Mouse (Mus musculus): ENCODE measurements around the gene Syce3. TPM values are rescaled to one million over a fixed set of nuclear protein-coding genes. Genes with fewer than 3 reads are reported as not detected.
"Not testable (repeated sequence)": the region's sequence is repeated elsewhere in the genome, so short reads cannot be mapped to it uniquely, and the experiment has no call there.

The Syce3 gene
- not detected for total RNA-seq (2021)
- long read RNA-seq = 0 reads

DNA sequence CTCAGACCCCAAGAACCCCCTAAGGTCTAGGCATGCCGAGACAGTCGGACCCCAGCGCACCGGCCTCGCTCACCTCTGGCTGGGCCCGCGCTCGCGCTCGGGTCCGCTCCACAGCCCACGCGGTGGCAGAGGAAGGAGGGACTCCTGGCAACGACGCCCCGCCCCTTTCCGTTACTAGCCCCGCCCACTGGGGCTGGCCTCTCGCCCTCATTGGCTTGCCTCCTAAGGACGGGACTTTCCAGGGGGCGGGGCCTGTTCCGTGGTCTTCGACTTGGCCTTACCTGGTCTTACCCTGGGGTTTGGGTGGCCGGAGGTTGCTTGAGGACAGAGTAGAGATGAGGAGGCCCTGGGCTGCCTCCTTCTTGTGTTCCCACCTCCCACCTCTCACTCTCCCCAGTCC lies at the start of gene Syce3:
Syce3 (minus strand) TSS at position 386 of the 400 bp plus-strand sequence.
- no peak for DNase-seq (ENCODE audit: low spot score in 2 of 2)

DNA sequence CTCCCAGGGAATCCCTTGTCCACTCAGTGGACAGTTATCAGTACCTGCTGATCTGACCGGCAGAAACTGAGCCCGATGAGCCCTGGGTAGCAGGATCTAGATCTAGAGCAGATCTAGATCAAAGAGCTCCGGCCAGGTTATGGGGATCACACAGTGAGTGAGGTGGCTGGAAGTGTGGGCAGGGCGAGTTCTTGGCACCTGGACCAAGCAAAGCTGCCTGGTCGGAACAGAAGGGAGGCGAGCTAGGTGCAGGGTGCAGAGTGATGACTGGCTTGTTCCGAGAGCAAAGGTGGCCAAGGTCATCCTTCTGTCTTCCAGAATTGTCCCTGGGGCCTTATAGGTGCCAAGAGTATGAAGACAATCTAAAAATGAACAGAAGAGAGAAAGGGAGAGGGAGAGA lies 49.5 kb upstream of the Syce3 start:
- no peak for DNase-seq (ENCODE audit: low spot score in 2 of 2)

DNA sequence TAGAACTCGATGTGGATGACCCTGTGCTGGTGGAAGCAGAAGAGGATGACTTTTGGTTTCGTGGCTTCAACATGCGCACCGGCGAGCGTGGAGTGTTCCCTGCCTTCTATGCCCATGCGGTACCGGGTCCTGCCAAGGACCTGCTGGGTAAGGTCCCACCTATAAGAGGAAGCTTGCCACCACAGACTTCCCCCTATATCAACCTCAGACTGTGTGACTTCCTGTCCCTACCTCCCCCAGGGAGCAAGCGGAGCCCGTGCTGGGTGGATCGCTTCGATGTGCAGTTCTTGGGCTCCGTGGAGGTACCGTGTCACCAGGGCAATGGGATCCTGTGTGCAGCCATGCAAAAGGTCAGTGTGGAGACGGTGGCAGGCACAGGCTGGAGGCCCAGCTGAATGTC lies 48.6 kb upstream of the Syce3 start:
- no peak for DNase-seq (ENCODE audit: low spot score in 2 of 2)

DNA sequence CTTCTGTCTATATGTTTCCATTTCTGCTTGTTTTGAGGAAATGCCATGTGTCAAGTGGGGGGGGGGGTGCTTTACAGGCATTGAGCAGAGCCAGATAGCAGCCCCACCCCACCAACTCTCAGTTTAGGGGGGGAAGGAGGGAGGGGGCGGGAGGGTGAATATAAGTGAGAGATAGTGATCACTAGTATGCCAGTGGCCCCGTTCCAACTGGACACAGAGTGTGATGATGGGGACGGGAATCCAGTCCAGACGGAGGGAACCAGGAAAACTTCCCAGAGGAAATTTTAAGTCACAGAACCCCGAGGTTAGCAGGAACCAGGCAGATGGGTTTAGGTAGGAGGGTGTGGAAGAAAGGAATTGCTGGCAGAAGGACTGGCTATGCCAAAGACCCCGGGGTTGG lies 45.3 kb upstream of the Syce3 start:
- no peak for DNase-seq (ENCODE audit: low spot score in 2 of 2)

GRCm38 (mm10) chr15:89454857-89455256 lies 44.6 kb upstream of the Syce3 start:
- DNase-seq (ENCODE audit: low spot score in 2 of 2) = no peak

DNA sequence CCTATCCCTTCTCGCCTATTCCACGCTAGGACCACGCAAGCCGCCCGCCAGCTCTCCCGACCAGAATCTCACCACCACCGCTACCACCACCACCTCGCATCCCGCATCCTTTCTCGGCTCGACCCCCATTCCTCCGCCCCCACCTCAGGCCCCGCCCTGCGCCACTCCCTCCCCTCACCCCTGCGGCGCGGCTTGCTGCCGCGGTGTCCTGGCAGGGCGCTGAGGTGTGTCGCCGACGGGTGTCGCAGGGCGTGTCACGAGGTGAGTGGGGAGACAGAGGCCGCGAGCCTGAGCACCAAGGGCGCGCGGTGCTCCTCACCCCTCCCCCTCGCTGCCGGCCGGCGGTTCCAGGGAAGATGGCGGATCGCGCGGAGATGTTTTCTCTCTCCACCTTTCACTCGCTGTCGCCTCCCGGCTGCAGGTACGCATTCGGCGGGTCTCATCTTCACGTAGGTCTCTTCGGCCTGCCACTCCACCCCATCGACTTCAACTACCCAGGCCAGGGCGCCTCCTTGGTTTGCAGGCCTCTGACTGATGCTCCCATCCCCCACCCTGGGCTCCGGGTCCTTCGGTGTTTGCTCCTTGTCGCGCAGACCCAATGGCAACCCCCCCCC lies 43.7 kb upstream of the Syce3 start, which contains the start of gene Mapk8ip2:
Mapk8ip2 (plus strand) TSS at position 49 of the 614 bp plus-strand sequence.
- DNase-seq (ENCODE audit: low spot score in 2 of 2) = peak; percentile 70 to 71

DNA sequence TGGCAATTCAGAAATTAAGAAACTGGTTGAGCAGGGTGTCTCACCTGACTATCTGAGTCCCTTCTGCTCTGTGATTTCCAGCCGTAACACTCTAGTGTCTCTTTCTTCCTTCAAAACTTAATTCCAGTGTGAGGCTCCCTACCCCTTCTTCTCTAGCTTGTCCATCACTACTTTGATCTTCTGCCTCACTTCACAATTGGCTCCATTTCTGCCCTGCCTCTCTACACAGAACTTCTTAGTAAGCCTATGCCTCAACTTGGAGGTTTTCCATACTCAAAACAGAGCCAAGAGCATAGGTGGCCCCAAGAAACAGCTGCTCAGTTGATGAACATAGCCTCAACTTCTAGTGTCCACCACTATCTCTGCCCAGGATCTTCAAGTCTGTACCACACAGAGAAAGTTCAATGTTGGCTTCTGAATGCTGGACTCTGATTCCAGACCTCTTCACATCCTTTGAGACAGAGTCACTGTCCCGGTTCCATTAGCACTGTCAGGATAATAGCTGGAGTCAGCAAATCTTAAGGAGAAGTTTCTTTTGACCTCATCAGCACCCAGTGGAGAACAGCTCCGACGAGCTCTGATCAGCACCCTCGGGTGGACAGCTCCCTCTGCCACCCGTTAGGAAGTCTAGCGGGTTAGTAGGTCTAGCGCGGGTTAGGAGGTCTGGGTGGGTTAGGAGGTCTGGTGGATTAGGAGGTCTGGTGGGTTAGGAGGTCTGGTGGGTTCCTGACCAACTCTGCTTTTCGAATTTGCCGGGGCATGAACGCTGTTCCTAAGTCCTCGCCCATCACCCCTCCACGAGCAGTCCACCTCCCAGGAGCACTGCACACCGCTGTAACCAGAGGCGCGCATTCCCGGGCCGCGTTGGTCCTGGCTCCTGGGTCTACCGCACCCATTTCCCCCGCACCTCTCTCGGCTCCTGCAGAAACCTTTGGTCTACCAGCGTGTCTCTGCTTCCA lies 42.9 kb upstream of the Syce3 start:
- DNase-seq (ENCODE audit: low spot score in 2 of 2) = peak in 1 of 2 experiments; percentile 60

DNA sequence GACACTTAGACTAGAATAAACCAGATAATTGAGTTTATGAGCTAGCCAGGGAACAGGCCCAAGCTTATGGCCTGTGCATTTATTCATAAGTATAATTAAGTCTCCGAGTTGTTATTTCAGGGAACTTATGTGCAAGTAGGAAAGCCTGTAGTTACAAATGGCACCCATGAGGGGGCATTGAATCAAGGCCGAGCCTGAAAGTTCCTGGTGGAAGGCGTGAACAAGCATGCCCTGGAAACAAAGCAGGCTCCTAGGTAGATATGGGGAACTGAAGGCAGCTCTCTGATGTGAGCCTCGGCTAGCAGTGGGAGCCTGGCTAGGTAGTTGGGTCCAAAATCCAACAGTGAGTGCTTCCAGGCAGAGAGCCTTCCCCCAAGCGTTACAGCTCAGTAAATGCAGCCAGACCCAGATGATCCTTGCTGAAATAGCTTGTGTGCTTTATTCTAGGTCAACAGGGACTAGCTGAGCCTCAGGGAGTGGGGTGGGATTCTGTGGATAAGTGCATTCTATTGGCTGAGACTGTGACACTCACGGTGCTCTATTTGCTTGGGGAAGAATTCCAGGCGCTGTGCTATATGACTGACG lies 32.3 kb upstream of the Syce3 start:
- peak in 1 of 2 experiments; percentile 25 for DNase-seq (ENCODE audit: low spot score in 2 of 2)

- DNase-seq (ENCODE audit: low spot score in 2 of 2) = no peak
Observed at GRCm38 (mm10) chr15:89435878-89436277, 25.6 kb upstream of the Syce3 start.

GRCm38 (mm10) chr15:89434136-89434535 lies 23.8 kb upstream of the Syce3 start:
- no peak for DNase-seq (ENCODE audit: low spot score in 2 of 2)

DNA sequence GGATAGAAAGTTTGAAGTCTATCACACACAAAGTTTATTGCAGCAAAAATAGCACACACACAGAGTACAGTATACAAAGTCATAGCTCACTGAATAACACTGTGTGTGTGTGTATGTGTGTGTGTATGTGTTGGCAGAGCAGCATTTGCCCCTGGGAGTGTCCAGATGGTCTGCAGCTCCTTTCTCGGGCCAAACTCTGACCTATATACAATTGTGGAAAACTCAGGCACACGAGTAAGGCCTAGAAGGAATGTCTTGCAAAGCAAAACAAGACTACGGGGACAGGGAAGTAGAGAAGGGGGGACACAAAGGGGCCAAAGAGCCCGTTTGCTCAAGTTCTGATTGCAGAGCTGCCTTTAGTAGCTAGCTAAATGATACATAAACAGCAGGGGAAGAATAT lies 22.6 kb upstream of the Syce3 start:
- DNase-seq (ENCODE audit: low spot score in 2 of 2) = no peak

DNA sequence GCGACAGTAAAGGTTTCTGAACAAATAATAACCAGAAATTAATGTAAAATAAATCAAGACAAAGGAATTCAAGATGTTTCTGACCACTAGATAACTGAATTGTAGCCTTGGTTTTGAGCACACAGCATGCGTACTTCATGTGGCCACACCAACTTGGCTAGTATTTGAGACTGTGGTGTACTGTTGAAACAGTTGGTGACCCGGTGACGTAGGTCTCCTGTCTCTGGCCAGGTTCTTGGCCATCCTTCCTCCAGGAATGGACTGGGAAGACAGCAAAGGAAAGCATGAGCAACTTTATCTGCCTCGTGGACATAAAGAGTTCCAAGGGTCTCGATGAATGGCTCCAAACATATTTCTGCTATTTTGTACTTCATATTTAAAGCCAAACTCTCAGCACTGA lies 21.5 kb upstream of the Syce3 start:
- no peak for DNase-seq (ENCODE audit: low spot score in 2 of 2)

DNA sequence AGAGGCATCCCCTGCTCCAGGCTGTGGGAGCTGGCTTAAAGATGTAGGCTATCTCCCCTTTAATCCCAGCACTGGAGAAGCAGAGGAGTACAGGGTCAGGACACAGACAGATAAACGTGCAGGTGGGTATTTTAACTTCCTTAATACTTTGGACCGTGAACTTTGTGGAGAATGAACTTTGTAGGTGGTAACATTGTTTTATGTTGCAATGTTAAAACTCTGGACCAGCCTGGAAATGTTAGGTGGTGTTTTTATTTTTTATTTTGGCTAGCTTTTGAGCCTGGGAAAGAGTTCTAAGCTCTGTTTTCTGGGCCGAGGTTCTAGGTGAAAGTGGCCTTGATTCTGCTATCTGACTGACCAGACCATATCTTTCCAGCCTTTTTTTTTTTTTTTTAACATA lies 21.0 kb upstream of the Syce3 start:
- no peak for DNase-seq (ENCODE audit: low spot score in 2 of 2)

DNA sequence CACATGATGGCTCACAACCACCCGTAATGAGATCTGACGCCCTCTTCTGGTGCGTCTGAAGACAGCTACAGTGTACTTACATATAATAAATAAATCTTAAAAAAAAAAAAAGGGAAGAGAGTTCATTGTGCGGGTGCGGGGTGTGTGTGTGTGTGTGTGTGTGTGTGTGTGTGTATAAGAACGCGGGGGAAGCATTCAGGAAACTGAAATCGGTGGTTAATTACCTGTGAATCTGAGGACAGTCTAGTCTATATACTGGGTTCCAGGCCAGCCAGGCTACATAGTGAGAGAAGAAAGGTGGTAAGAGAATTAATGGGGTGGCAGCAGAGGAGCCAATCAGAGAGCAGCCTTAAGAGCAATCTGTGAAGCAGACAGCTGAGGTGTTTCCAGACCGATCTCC lies 20.5 kb upstream of the Syce3 start:
- DNase-seq (ENCODE audit: low spot score in 2 of 2) = not testable (repeated sequence)

DNA sequence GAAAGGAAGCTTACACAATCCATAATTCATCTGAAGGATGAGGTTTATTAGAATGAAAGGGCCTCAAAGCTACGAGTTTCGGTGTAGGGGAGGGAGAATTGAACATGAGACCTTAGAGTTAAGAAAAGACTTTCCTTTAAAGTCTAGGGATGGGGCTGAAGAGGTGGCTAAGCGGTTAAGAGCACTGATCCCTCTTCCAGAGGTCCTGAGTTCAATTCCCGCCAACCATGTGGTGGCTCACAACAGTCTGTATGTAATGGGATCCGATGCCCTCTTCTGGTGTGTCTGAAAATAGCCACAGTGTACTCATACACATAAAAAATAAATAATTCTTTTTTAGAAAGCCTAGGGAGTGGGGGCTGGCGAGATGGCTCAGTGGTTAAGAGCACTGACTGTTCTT lies 20.0 kb upstream of the Syce3 start:
- no peak for DNase-seq (ENCODE audit: low spot score in 2 of 2)

DNA sequence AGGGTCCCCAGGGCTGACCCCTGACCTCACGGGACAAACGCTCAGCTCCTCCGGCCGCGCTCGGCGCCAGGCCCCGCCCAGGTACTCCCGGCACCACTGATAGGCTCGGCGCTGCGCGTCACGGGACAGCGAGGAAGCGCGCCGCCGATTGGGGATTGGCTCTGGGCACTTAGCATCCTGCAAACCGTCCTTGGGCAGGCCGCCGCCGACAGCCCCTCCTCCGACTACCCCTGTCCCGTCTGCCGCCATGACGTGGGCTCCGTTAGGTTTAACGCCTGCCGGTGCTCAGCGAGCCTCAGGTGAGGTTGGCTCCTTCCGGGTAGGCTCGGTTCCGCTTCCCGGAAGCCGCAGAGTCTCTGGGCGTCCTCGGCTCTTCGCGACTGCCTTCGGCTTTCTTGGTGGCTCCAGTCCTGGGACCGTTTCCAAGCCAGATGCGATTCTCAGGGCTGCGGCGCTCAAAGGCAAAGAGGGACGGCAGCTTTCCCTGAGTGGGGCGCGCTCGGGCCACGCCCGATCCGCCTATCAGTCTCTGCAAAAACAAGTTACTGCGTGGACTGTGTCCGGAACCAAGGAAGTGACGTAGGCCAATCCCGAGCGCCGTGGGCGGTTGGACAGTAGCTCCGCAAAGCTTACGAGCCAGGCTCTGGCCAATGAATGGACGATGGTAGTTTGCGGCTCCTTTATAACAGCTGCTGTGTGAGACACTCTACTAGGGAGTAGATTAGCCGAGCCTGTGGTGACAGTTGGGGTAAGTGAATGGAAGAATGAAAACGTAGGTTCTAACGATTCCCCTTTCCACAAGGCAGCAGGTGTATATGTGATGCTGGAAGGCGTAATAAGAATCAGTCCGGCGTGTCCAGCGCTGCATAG lies 19.3 kb upstream of the Syce3 start, which contains the start of the genes C730034F03Rik, Gm44502 and Chkb:
C730034F03Rik (plus strand) TSS at position 238 of the 870 bp plus-strand sequence.
Gm44502 (minus strand) TSS at position 345 of the 870 bp plus-strand sequence.
Chkb (minus strand) TSS at position 557 of the 870 bp plus-strand sequence.
- peak; percentile 86 to 90 for DNase-seq (ENCODE audit: low spot score in 2 of 2)

GRCm38 (mm10) chr15:89428821-89429351 lies 18.6 kb upstream of the Syce3 start:
- DNase-seq (ENCODE audit: low spot score in 2 of 2) = no peak

- DNase-seq (ENCODE audit: low spot score in 2 of 2) = no peak
Observed at GRCm38 (mm10) chr15:89428136-89428790, 18.0 kb upstream of the Syce3 start.

DNA sequence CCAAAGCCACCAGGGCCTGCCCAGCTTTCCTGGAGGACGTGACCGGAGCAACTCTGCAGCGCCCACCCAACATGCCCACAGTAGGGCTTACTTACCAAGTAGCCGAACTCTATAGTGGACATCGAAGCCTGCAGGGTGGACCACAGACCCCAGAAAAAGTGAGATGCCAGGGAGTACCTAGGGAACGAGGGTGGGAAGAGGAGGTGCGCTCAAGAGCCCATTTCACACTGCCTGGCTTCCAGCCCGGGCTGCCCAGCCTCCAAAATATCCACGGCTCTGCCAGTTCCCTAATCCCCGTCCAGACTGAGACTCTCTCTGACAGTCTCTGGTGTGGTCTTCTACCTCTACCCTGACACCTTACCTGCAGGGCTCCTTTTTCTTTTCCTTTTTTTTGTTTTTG lies 16.4 kb upstream of the Syce3 start:
- DNase-seq (ENCODE audit: low spot score in 2 of 2) = no peak

DNA sequence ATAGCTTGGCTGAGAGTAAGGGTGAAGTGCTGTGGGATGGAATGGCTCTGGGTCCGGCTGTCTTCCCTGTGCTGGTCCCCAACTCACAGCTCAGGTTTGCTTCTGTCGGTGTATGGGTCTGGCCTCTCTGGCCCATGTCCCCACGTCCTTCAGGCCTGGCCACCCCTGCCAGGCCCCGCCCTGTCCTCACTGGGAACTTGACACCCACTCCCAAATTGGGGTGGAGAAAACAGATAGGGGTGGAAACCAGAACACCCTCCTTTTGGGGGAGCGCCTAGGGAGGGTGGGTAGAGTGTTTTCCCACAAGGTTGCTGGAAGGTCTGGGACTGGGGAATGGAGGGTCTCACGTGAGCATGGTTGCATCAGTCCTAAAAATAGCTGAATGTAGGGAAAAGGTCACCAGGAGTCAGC lies 15.4 kb upstream of the Syce3 start, which contains the start of gene Cpt1b:
Cpt1b (minus strand) TSS at position 153 of the 411 bp plus-strand sequence.
- DNase-seq (ENCODE audit: low spot score in 2 of 2) = no peak

Data from layer of hippocampus, postnatal 10 days (tissue).